Mouse (Mus musculus): ENCODE results near the gene Lmo7. TPM values are rescaled to one million over a fixed set of nuclear protein-coding genes. Genes with fewer than 3 reads are reported as not detected.

Lmo7 gene
- polyA plus RNA-seq, 1 experiment = 142 TPM

GRCm38 (mm10) chr14:101794553-101795177, 64.9 kb downstream of the Lmo7 start:
- Histone ChIP-seq H3K4me1 (ENCODE audit: control insufficient read depth, insufficient read depth, low read length) (peaks cover 2% of the 10 kb centered on the region), H3K4me3 (replicated peaks; ENCODE audit: extremely low read depth, low read depth, low read length) (no peak overlapping the region)
- DNase-seq = no peak
- WGBS = 81% methylated on average over 10 of the region's 10 CpGs
- TF ChIP-seq POLR2A (IDR thresholded peaks at IDR 0.05; ENCODE audit: borderline replicate concordance, extremely low read depth, low read depth, low read length) (no peak), CTCF (IDR thresholded peaks at IDR 0.05; ENCODE audit: insufficient read depth, low read length) (no peak)

GRCm38 (mm10) chr14:101797930-101798500, 68.3 kb downstream of the Lmo7 start:
- 24% methylated on average over 5 of the region's 5 CpGs for WGBS
- no peak overlapping the region for H3K4me3 ChIP-seq (replicated peaks; ENCODE audit: extremely low read depth, low read depth, low read length)
- no peak for DNase-seq
- TF ChIP-seq POLR2A (IDR thresholded peaks at IDR 0.05; ENCODE audit: borderline replicate concordance, extremely low read depth, low read depth, low read length) (no peak), CTCF (IDR thresholded peaks at IDR 0.05; ENCODE audit: insufficient read depth, low read length) (no peak)
- peaks cover 7% of the 10 kb centered on the region for H3K4me1 ChIP-seq (ENCODE audit: control insufficient read depth, insufficient read depth, low read length)

GRCm38 (mm10) chr14:101798766-101799165, 69.0 kb downstream of the Lmo7 start:
- peaks cover 7% of the 10 kb centered on the region for H3K4me1 ChIP-seq (ENCODE audit: control insufficient read depth, insufficient read depth, low read length)
- WGBS = 90% methylated on average over 2 of the region's 2 CpGs
- no peak overlapping the region for H3K4me3 ChIP-seq (replicated peaks; ENCODE audit: extremely low read depth, low read depth, low read length)
- no peak for DNase-seq
- TF ChIP-seq CTCF (IDR thresholded peaks at IDR 0.05; ENCODE audit: insufficient read depth, low read length) (no peak), POLR2A (IDR thresholded peaks at IDR 0.05; ENCODE audit: borderline replicate concordance, extremely low read depth, low read depth, low read length) (no peak)

- no peak overlapping the region for H3K4me3 ChIP-seq (replicated peaks; ENCODE audit: extremely low read depth, low read depth, low read length)
- TF ChIP-seq POLR2A (IDR thresholded peaks at IDR 0.05; ENCODE audit: borderline replicate concordance, extremely low read depth, low read depth, low read length) = no peak
- peaks cover 23% of the 10 kb centered on the region for H3K4me1 ChIP-seq (ENCODE audit: control insufficient read depth, insufficient read depth, low read length)
- WGBS = 62% methylated on average over 1 of the region's 1 CpGs
- no peak for DNase-seq
Observed at GRCm38 (mm10) chr14:101801674-101802073, 71.9 kb downstream of the Lmo7 start.

GRCm38 (mm10) chr14:101804119-101804518, 74.4 kb downstream of the Lmo7 start:
- no peak for DNase-seq
- H3K4me1 ChIP-seq (ENCODE audit: control insufficient read depth, insufficient read depth, low read length) = peaks cover 21% of the 10 kb centered on the region
- WGBS = 40% methylated on average over 4 of the region's 4 CpGs
- no peak overlapping the region for H3K4me3 ChIP-seq (replicated peaks; ENCODE audit: extremely low read depth, low read depth, low read length)
- no peak for TF ChIP-seq POLR2A (IDR thresholded peaks at IDR 0.05; ENCODE audit: borderline replicate concordance, extremely low read depth, low read depth, low read length)

GRCm38 (mm10) chr14:101804562-101805327, 75.0 kb downstream of the Lmo7 start:
- Histone ChIP-seq H3K4me3 (replicated peaks; ENCODE audit: extremely low read depth, low read depth, low read length) (no peak overlapping the region), H3K4me1 (ENCODE audit: control insufficient read depth, insufficient read depth, low read length) (peaks cover 21% of the 10 kb centered on the region)
- TF ChIP-seq POLR2A (IDR thresholded peaks at IDR 0.05; ENCODE audit: borderline replicate concordance, extremely low read depth, low read depth, low read length) (no peak), CTCF (IDR thresholded peaks at IDR 0.05; ENCODE audit: insufficient read depth, low read length) (no peak)
- DNase-seq = no peak
- WGBS = 25% methylated on average over 4 of the region's 4 CpGs

GRCm38 (mm10) chr14:101805328-101805697, 75.6 kb downstream of the Lmo7 start:
- no peak for TF ChIP-seq CTCF (IDR thresholded peaks at IDR 0.05; ENCODE audit: insufficient read depth, low read length)
- TF ChIP-seq POLR2A (IDR thresholded peaks at IDR 0.05; ENCODE audit: borderline replicate concordance, extremely low read depth, low read depth, low read length) = no peak
- Histone ChIP-seq H3K4me1 (ENCODE audit: control insufficient read depth, insufficient read depth, low read length) (peaks cover 21% of the 10 kb centered on the region), H3K4me3 (replicated peaks; ENCODE audit: extremely low read depth, low read depth, low read length) (no peak overlapping the region)
- DNase-seq = no peak
- 31% methylated on average over 7 of the region's 7 CpGs for WGBS

- DNase-seq = no peak
- Histone ChIP-seq H3K4me1 (ENCODE audit: control insufficient read depth, insufficient read depth, low read length) (peaks cover 18% of the 10 kb centered on the region), H3K4me3 (replicated peaks; ENCODE audit: extremely low read depth, low read depth, low read length) (no peak overlapping the region)
- WGBS = 57% methylated on average over 5 of the region's 5 CpGs
- TF ChIP-seq CTCF (IDR thresholded peaks at IDR 0.05; ENCODE audit: insufficient read depth, low read length) = no peak
- TF ChIP-seq POLR2A (IDR thresholded peaks at IDR 0.05; ENCODE audit: borderline replicate concordance, extremely low read depth, low read depth, low read length) = no peak
Observed at GRCm38 (mm10) chr14:101806058-101806457, 76.3 kb downstream of the Lmo7 start.

- H3K4me3 ChIP-seq (replicated peaks; ENCODE audit: extremely low read depth, low read depth, low read length) = no peak overlapping the region
- TF ChIP-seq POLR2A (IDR thresholded peaks at IDR 0.05; ENCODE audit: borderline replicate concordance, extremely low read depth, low read depth, low read length) (no peak), CTCF (IDR thresholded peaks at IDR 0.05; ENCODE audit: insufficient read depth, low read length) (no peak)
- peaks cover 18% of the 10 kb centered on the region for H3K4me1 ChIP-seq (ENCODE audit: control insufficient read depth, insufficient read depth, low read length)
- WGBS = 78% methylated on average over 4 of the region's 4 CpGs
- no peak for DNase-seq
Observed at GRCm38 (mm10) chr14:101806607-101807006, 76.8 kb downstream of the Lmo7 start.

- no peak for TF ChIP-seq POLR2A (IDR thresholded peaks at IDR 0.05; ENCODE audit: borderline replicate concordance, extremely low read depth, low read depth, low read length)
- TF ChIP-seq CTCF (IDR thresholded peaks at IDR 0.05; ENCODE audit: insufficient read depth, low read length) = no peak
- 62% methylated on average over 5 of the region's 5 CpGs for WGBS
- DNase-seq = no peak
Observed at GRCm38 (mm10) chr14:101816450-101816849, 86.7 kb downstream of the Lmo7 start.

More at GRCm38 (mm10) chr14:101816450-101816849, 86.7 kb downstream of the Lmo7 start:
- H3K4me1 ChIP-seq (ENCODE audit: control insufficient read depth, insufficient read depth, low read length) = no peaks in the 10 kb centered on the region
- no peak overlapping the region for H3K4me3 ChIP-seq (replicated peaks; ENCODE audit: extremely low read depth, low read depth, low read length)
